Mouse (Mus musculus) hindbrain, embryonic 16.5 days (tissue): ENCODE data around the gene Pitpnm3. TPM values are rescaled to one million over a fixed set of nuclear protein-coding genes. Genes with fewer than 3 reads are reported as not detected.

Experiments used
- ATAC-seq: fragments of 200-750 bp; cut with Nextera tagmentation; 2 replicates; pipeline ENCODE4 v1.8.0; 2017; ENCODE audit warnings: moderate TSS enrichment, moderate library complexity
- H3K27ac ChIP-seq: fragments of 300-500 bp; sonication (generic); 2 replicates; pipeline ENCODE4 v1.5.1; 2014; ENCODE audit warnings: low read depth, mild to moderate bottlenecking, control low read depth, low read length, moderate library complexity
- H3K27me3 ChIP-seq: fragments of 300-500 bp; sonication (generic); replicated peaks from 2 replicates; pipeline ENCODE4 v1.6.1; 2014; ENCODE audit warnings: low read length; ENCODE audit not compliant: control insufficient read depth, insufficient read depth
- H3K36me3 ChIP-seq: fragments of 300-500 bp; sonication (generic); 2 replicates; pipeline ENCODE4 v1.6.1; 2014; ENCODE audit warnings: mild to moderate bottlenecking, low read length, moderate library complexity, mixed read lengths; ENCODE audit not compliant: control insufficient read depth, insufficient read depth
- H3K4me1 ChIP-seq: fragments of 300-500 bp; sonication (generic); 2 replicates; pipeline ENCODE4 v1.6.1; 2014; ENCODE audit warnings: low read depth, low read length; ENCODE audit not compliant: control insufficient read depth, insufficient read depth
- H3K4me2 ChIP-seq: fragments of 300-500 bp; sonication (generic); 2 replicates; pipeline ENCODE4 v1.6.1; 2014; ENCODE audit warnings: mild to moderate bottlenecking, low read length, control low read depth, moderate library complexity
- H3K4me3 ChIP-seq: fragments of 300-500 bp; sonication (generic); 2 replicates; pipeline ENCODE4 v1.5.1; 2014; ENCODE audit warnings: mild to moderate bottlenecking, low read length, control low read depth, moderate library complexity
- H3K9ac ChIP-seq: fragments of 300-500 bp; sonication (generic); 2 replicates; pipeline ENCODE4 v1.6.1; 2014; ENCODE audit warnings: low read depth, mild to moderate bottlenecking, control low read depth, low read length, moderate library complexity
- H3K9me3 ChIP-seq: fragments of 300-500 bp; sonication (generic); 2 replicates; pipeline ENCODE4 v1.6.1; 2014; ENCODE audit warnings: mild to moderate bottlenecking, low read length, moderate library complexity; ENCODE audit not compliant: control insufficient read depth
- WGBS: fragments of 180-500 bp; shearing (Covaris S2); extraction: QIAGEN DNeasy Blood & Tissue Kit; methylation state at CpG from one replicate; pipeline ENCODE4 v1.1.7; 2014; 5-methylcytosine and 5-hydroxymethylcytosine counted together
- polyA plus RNA-seq: library from polyadenylated mRNA; unstranded; fragments of >200 nt; fragmentation: Nextera tagmentation; extraction: Ambion mirVana; gene quantifications from 2 replicates; pipeline ENCODE4 v1.2.1, GENCODE M21; 2015

Pitpnm3 gene
- polyA plus RNA-seq, 1 experiment from 2014 or later: 5.8 TPM

- peak; percentile 46 for ATAC-seq
- H3K9ac ChIP-seq: no peak overlapping the region
- peaks cover 2% of the 10 kb centered on the region; the same call in 1 of the 2 replicates for H3K4me1 ChIP-seq
- no peak overlapping the region for H3K4me3 ChIP-seq
- no peak overlapping the region for H3K27ac ChIP-seq
- 39% methylated on average over 7 of the region's 7 CpGs for WGBS
- H3K4me2 ChIP-seq: no peak overlapping the region
- peaks cover 16% of the 10 kb centered on the region for H3K36me3 ChIP-seq
- H3K27me3 ChIP-seq: no peaks in the 10 kb centered on the region
- peaks cover 15% of the 10 kb centered on the region for H3K9me3 ChIP-seq
Observed at GRCm38 (mm10) chr11:72068026-72068425, 67.6 kb downstream of the Pitpnm3 start.

GRCm38 (mm10) chr11:72067326-72067725, 68.3 kb downstream of the Pitpnm3 start:
- ATAC-seq: 0 out of 2 replicates have a peak, but pooled peaks have one; percentile 10

GRCm38 (mm10) chr11:72066330-72066729, 69.2 kb downstream of the Pitpnm3 start:
- H3K4me3 ChIP-seq: no peak overlapping the region
- no peak overlapping the region for H3K27ac ChIP-seq
- H3K9me3 ChIP-seq: peaks cover 15% of the 10 kb centered on the region
- ATAC-seq: no peak
- H3K4me2 ChIP-seq: no peak overlapping the region
- 40% methylated on average over 6 of the region's 6 CpGs for WGBS
- no peak overlapping the region for H3K9ac ChIP-seq
- H3K27me3 ChIP-seq: no peaks in the 10 kb centered on the region
- peaks cover 2% of the 10 kb centered on the region; the same call in 1 of the 2 replicates for H3K4me1 ChIP-seq
- H3K36me3 ChIP-seq: peaks cover 16% of the 10 kb centered on the region

More at GRCm38 (mm10) chr11:72067326-72067725, 68.3 kb downstream of the Pitpnm3 start:
- no peak overlapping the region for H3K9ac ChIP-seq
- H3K9me3 ChIP-seq: peaks cover 15% of the 10 kb centered on the region
- no peak overlapping the region for H3K27ac ChIP-seq
- H3K4me2 ChIP-seq: no peak overlapping the region
- H3K36me3 ChIP-seq: peaks cover 16% of the 10 kb centered on the region
- no peaks in the 10 kb centered on the region for H3K27me3 ChIP-seq
- 58% methylated on average over 5 of the region's 5 CpGs for WGBS
- peaks cover 2% of the 10 kb centered on the region; the same call in 1 of the 2 replicates for H3K4me1 ChIP-seq
- no peak overlapping the region for H3K4me3 ChIP-seq

GRCm38 (mm10) chr11:72065103-72065502, 70.5 kb downstream of the Pitpnm3 start:
- Histone ChIP-seq H3K27ac (no peak overlapping the region), H3K9me3 (peaks cover 15% of the 10 kb centered on the region), H3K9ac (no peak overlapping the region), H3K4me3 (no peak overlapping the region), H3K4me2 (no peak overlapping the region), H3K27me3 (no peaks in the 10 kb centered on the region), H3K4me1 (peaks cover 2% of the 10 kb centered on the region; the same call in 1 of the 2 replicates), H3K36me3 (peaks cover 16% of the 10 kb centered on the region)
- ATAC-seq: peak; percentile 58
- 72% methylated on average over 8 of the region's 8 CpGs for WGBS

- Histone ChIP-seq H3K4me1 (peaks cover 2% of the 10 kb centered on the region; the same call in 1 of the 2 replicates), H3K4me3 (no peak overlapping the region), H3K36me3 (peaks cover 16% of the 10 kb centered on the region), H3K27me3 (no peaks in the 10 kb centered on the region), H3K9ac (no peak overlapping the region), H3K4me2 (no peak overlapping the region), H3K9me3 (peaks cover 15% of the 10 kb centered on the region), H3K27ac (no peak overlapping the region)
- 82% methylated on average over 6 of the region's 6 CpGs for WGBS
- ATAC-seq: no peak
Observed at GRCm38 (mm10) chr11:72064414-72064813, 71.2 kb downstream of the Pitpnm3 start.

- Histone ChIP-seq H3K27me3 (no peaks in the 10 kb centered on the region), H3K4me3 (no peak overlapping the region), H3K9me3 (peaks cover 15% of the 10 kb centered on the region), H3K27ac (no peak overlapping the region), H3K9ac (no peak overlapping the region), H3K4me2 (no peak overlapping the region), H3K4me1 (no peaks in the 10 kb centered on the region), H3K36me3 (peaks cover 16% of the 10 kb centered on the region)
- ATAC-seq: no peak
- WGBS: 89% methylated on average over 13 of the region's 13 CpGs
Observed at GRCm38 (mm10) chr11:72061093-72061620, 74.4 kb downstream of the Pitpnm3 start.

- Histone ChIP-seq H3K9me3 (peaks cover 15% of the 10 kb centered on the region), H3K27ac (no peak overlapping the region), H3K36me3 (peaks cover 16% of the 10 kb centered on the region), H3K27me3 (no peaks in the 10 kb centered on the region), H3K4me1 (no peaks in the 10 kb centered on the region), H3K9ac (no peak overlapping the region), H3K4me2 (no peak overlapping the region), H3K4me3 (no peak overlapping the region)
- 84% methylated on average over 9 of the region's 9 CpGs for WGBS
- no peak for ATAC-seq
Observed at GRCm38 (mm10) chr11:72060416-72060815, 75.2 kb downstream of the Pitpnm3 start.

- WGBS: 64% methylated on average over 3 of the region's 3 CpGs
Observed at GRCm38 (mm10) chr11:72057166-72057565, 78.4 kb downstream of the Pitpnm3 start.

GRCm38 (mm10) chr11:72055176-72055575, 80.4 kb downstream of the Pitpnm3 start:
- Histone ChIP-seq H3K4me2 (no peak overlapping the region), H3K9ac (no peak overlapping the region), H3K9me3 (no peaks in the 10 kb centered on the region), H3K4me3 (no peak overlapping the region), H3K27me3 (no peaks in the 10 kb centered on the region; the same call in 1 of the 2 replicates), H3K4me1 (peaks cover 15% of the 10 kb centered on the region), H3K36me3 (no peaks in the 10 kb centered on the region), H3K27ac (no peak overlapping the region)
- no peak for ATAC-seq
- 28% methylated on average over 2 of the region's 2 CpGs for WGBS

More at GRCm38 (mm10) chr11:72057166-72057565, 78.4 kb downstream of the Pitpnm3 start:
- no peak for ATAC-seq
- Histone ChIP-seq H3K4me1 (no peaks in the 10 kb centered on the region), H3K4me2 (no peak overlapping the region), H3K4me3 (no peak overlapping the region), H3K9ac (no peak overlapping the region), H3K9me3 (no peaks in the 10 kb centered on the region), H3K27me3 (no peaks in the 10 kb centered on the region), H3K27ac (no peak overlapping the region), H3K36me3 (no peaks in the 10 kb centered on the region)
